Mouse (Mus musculus) spleen, embryonic (tissue): ENCODE measurements around the gene Slc24a2.

Source experiments
- CTCF ChIA-PET: fragments of 350-600 bp; sonication (Branson Sonifier 250); formaldehyde crosslinking; loops from one replicate; lab custom pipeline; 2022; lab: Charles Lee

Gene Slc24a2

DNA sequence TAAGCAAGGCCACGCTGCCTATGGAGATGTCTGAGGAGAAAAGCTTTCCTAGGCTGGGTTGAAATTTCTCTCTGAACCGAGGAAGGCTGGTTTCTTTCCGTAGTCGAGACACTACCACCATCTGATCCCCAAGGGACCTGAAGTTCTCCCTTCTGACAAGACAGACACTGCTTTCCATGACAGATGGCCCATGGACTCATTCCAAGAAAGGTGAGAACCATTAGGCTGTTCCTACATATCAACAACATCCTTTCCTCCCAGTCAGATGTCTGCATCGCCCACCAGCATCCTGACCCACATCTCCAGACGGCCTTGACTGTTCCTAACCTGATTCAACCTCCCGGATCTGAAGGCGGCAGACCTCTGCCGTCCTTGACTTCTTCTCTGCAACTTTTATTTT, 187.0 kb downstream of the Slc24a2 start:
- CTCF ChIA-PET = no interaction called here

- CTCF ChIA-PET = no interaction called here
Measured at GRCm38 (mm10) chr4:87041412-87041997, 188.8 kb downstream of the Slc24a2 start.

- CTCF ChIA-PET = no interaction called here
Measured at GRCm38 (mm10) chr4:87037592-87037991, 192.7 kb downstream of the Slc24a2 start.

GRCm38 (mm10) chr4:87036507-87036906, 193.8 kb downstream of the Slc24a2 start:
- CTCF ChIA-PET = no interaction called here

DNA sequence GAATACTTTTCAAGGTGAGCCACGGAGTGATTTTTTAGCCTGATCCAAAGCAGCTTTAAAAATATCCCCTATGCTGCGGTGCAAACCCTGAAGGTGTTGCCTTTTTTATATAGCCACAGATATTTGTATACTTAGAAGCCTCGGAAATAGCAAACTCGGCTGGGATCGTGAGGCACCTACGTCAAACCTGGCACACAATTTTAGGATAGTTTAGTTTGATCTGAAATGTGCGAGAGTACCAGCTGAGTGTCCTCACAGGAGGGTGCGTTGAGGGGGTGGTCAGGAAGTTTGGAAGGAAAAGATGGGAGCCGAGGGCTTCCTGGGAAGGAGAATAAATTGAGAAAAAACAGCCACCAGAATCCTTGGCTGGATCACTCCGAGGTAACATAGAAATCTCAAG, 194.6 kb downstream of the Slc24a2 start:
- CTCF ChIA-PET = no interaction called here

- CTCF ChIA-PET = no interaction called here
Measured at GRCm38 (mm10) chr4:87032632-87033031, 197.6 kb downstream of the Slc24a2 start.

GRCm38 (mm10) chr4:87031076-87031475, 199.2 kb downstream of the Slc24a2 start:
- CTCF ChIA-PET = no interaction called here

- CTCF ChIA-PET = no interaction called here
Measured at GRCm38 (mm10) chr4:87026311-87027151, 203.7 kb downstream of the Slc24a2 start.

GRCm38 (mm10) chr4:87024556-87024955, 205.7 kb downstream of the Slc24a2 start:
- CTCF ChIA-PET = no interaction called here

GRCm38 (mm10) chr4:87021542-87021941, 208.7 kb downstream of the Slc24a2 start:
- CTCF ChIA-PET = no interaction called here

GRCm38 (mm10) chr4:87019486-87020105, 210.7 kb downstream of the Slc24a2 start:
- CTCF ChIA-PET = no interaction called here

- CTCF ChIA-PET = no interaction called here
Measured at GRCm38 (mm10) chr4:87018073-87018997, 211.9 kb downstream of the Slc24a2 start.

DNA sequence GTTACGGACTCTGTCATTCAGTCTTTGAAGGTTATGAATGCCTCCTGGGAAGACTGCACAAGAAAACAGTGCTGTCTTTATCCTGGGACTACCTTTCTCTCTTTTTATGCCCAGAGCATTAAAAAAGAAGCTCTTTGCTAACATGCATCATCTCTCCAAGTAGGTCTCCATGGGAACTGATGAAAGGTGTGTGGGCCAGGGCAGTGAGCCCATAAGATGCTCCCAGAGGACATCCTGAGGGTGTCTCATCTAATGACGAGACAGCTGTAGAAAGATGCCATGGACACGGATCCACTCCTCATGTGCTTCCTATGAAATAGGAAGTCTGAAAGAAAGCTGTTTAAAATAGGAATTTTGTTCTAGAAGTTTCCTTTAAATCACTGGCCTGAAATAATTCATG, 212.8 kb downstream of the Slc24a2 start:
- CTCF ChIA-PET = no interaction called here

DNA sequence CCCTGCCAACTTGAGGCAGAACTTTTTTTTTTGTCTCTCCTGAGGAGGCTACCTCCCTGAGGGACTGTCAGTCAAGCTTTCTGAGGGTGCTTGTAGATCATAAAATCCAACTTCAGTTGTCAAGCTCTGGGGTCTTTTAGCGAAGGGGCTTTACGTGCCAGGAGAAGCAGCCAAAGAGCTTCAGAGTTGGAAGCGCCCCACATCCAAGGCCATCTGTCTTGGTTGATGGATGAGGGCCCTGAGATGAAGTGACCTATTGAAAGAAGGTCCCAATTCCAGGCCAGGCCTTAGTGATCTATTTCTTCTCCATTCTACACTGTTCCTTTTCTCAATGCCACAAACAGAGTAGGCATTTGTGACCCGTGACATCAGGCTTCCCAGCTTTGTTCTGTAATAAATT, 214.5 kb downstream of the Slc24a2 start:
- CTCF ChIA-PET = no interaction called here

GRCm38 (mm10) chr4:87013721-87014620, 216.3 kb downstream of the Slc24a2 start:
- CTCF ChIA-PET = no interaction called here

DNA sequence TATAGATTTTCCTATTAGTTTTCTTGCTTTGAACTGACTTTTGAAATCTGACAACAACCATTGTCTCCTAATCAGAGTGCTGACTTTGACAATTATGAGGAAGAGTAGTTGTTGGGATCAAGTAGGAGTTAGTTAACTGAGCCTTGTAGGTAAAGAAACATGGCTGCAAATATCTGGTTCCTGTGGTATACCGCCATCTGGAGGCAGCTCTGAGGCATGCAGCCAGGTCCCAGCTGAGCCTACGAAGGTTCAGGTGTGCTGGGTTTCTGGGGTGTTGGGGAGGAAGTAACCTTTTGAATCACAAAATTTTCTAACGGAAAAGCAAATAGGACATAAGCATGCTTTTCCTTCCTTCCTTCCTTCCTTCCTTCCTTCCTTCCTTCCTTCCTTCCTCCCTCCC, 237.8 kb downstream of the Slc24a2 start:
- CTCF ChIA-PET = no interaction called here

DNA sequence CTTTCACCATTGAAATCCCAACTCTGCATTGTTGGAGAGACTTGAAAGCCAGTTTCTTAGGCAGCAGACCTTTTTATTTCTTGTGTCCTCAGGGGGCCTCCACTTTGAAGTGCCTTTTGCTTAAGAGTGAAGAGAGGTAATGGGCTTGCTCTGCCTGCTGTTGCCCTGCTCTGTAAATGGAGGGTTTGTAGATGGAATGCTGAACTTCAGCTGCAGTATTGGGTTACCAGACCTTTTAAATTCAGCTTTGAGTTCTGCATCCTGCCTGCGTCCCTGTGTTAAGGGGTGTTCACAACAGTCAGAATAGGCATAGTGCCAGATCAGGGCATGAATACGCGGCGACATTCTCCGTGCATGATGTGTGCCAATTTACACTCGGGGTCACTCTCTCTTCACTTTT, 241.0 kb downstream of the Slc24a2 start:
- CTCF ChIA-PET = no interaction called here

GRCm38 (mm10) chr4:86987846-86988245, 242.4 kb downstream of the Slc24a2 start:
- CTCF ChIA-PET = no interaction called here

DNA sequence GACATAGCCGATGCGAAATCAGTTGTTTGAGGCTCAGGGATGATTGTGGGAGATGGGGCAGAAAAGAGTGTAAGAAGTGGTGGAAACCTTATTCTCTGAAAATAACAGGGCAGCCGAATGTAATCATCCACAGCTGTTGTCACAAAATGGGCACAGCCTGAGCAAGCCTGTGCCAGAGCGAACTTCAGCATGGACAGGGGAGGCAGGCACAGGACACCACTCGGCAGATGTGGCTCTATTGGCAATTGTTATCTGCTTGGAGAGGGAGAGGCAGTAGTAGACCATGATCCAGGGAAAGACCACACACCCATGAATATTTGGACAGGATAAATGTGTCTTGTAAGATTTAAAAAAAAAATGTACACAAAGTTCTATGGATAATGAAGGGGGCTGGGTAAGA, 253.0 kb downstream of the Slc24a2 start:
- CTCF ChIA-PET = no interaction called here

- CTCF ChIA-PET = no interaction called here
Measured at GRCm38 (mm10) chr4:86957576-86958411, 272.5 kb downstream of the Slc24a2 start.
